Mouse (Mus musculus): ENCODE measurements around the gene Rbm4. TPM values are rescaled to one million over a fixed set of nuclear protein-coding genes. Genes with fewer than 3 reads are reported as not detected.

The Rbm4 gene
- total and polyA plus RNA-seq, 2 experiments, result 25.7 to 58.4 TPM

- WGBS, result under 1% methylated on average over 83 of the region's 83 CpGs
- Histone ChIP-seq H3K27me3 (ENCODE audit: control insufficient read depth, insufficient read depth, low read length) (no peaks in the 10 kb centered on the region), H3K9ac (ENCODE audit: low read depth, low read length) (peak within 1 kb of the TSS; percentile 82), H3K36me3 (ENCODE audit: control insufficient read depth, insufficient read depth, low read length) (no peaks in the 10 kb centered on the region), H3K4me1 (ENCODE audit: control insufficient read depth, insufficient read depth, low read length) (peaks cover 17% of the 10 kb centered on the region), H3K79me2 (ENCODE audit: control insufficient read depth, insufficient read depth, low read length) (peaks cover 31% of the 10 kb centered on the region; the same call in 1 of the 2 replicates), H3K4me3 (ENCODE audit: insufficient read depth, low read depth, low read length) (peak within 1 kb of the TSS; percentile 77), H3K27ac (replicated peaks; ENCODE audit: insufficient read depth, low read depth, low read length) (peak within 1 kb of the TSS; percentile 84)
- TF ChIP-seq CTCF (IDR thresholded peaks at IDR 0.05; ENCODE audit: low read depth, low read length) (no peak), POLR2A (IDR thresholded peaks at IDR 0.05; ENCODE audit: extremely low read depth, insufficient read depth, low read length) (peak; percentile 96)
- DNase-seq (ENCODE audit: extremely low read depth, low read depth, low spot score), result peak; percentile 95
Measured at GRCm38 (mm10) chr19:4811063-4811908, 17.6 kb upstream of the Rbm4 start, which contains the start of the genes Gm21992 and Rbm14. Gene Gm21992, minus strand, starts transcription at chr19:4811612. Gene Rbm14, minus strand, starts transcription at chr19:4811634.

- peaks cover 31% of the 10 kb centered on the region; the same call in 1 of the 2 replicates for H3K79me2 ChIP-seq (ENCODE audit: control insufficient read depth, insufficient read depth, low read length)
- peak overlapping the region; percentile 84 for H3K27ac ChIP-seq (replicated peaks; ENCODE audit: insufficient read depth, low read depth, low read length)
- peaks cover 17% of the 10 kb centered on the region for H3K4me1 ChIP-seq (ENCODE audit: control insufficient read depth, insufficient read depth, low read length)
- DNase-seq (ENCODE audit: extremely low read depth, low read depth, low spot score), result no peak
- peak overlapping the region; percentile 65 for H3K4me3 ChIP-seq (ENCODE audit: insufficient read depth, low read depth, low read length)
- no peak for TF ChIP-seq CTCF (IDR thresholded peaks at IDR 0.05; ENCODE audit: low read depth, low read length)
- 0 out of 2 replicates have a peak, but pooled peaks have one; percentile 18 for TF ChIP-seq POLR2A (IDR thresholded peaks at IDR 0.05; ENCODE audit: extremely low read depth, insufficient read depth, low read length)
- under 1% methylated on average over 17 of the region's 17 CpGs for WGBS
- no peaks in the 10 kb centered on the region for H3K27me3 ChIP-seq (ENCODE audit: control insufficient read depth, insufficient read depth, low read length)
- H3K36me3 ChIP-seq (ENCODE audit: control insufficient read depth, insufficient read depth, low read length), result no peaks in the 10 kb centered on the region
- peak overlapping the region; percentile 81 for H3K9ac ChIP-seq (ENCODE audit: low read depth, low read length)
Measured at GRCm38 (mm10) chr19:4810746-4811062, 17.0 kb upstream of the Rbm4 start.

- peaks cover 17% of the 10 kb centered on the region for H3K4me1 ChIP-seq (ENCODE audit: control insufficient read depth, insufficient read depth, low read length)
- no peak for TF ChIP-seq POLR2A (IDR thresholded peaks at IDR 0.05; ENCODE audit: extremely low read depth, insufficient read depth, low read length)
- no peak for TF ChIP-seq CTCF (IDR thresholded peaks at IDR 0.05; ENCODE audit: low read depth, low read length)
- DNase-seq (ENCODE audit: extremely low read depth, low read depth, low spot score), result no peak
- peak overlapping the region; percentile 65 for H3K4me3 ChIP-seq (ENCODE audit: insufficient read depth, low read depth, low read length)
- no peaks in the 10 kb centered on the region for H3K27me3 ChIP-seq (ENCODE audit: control insufficient read depth, insufficient read depth, low read length)
- H3K36me3 ChIP-seq (ENCODE audit: control insufficient read depth, insufficient read depth, low read length), result no peaks in the 10 kb centered on the region
- H3K9ac ChIP-seq (ENCODE audit: low read depth, low read length), result peak overlapping the region; percentile 81
- peaks cover 31% of the 10 kb centered on the region; the same call in 1 of the 2 replicates for H3K79me2 ChIP-seq (ENCODE audit: control insufficient read depth, insufficient read depth, low read length)
- peak overlapping the region; percentile 84 for H3K27ac ChIP-seq (replicated peaks; ENCODE audit: insufficient read depth, low read depth, low read length)
- under 1% methylated on average over 14 of the region's 14 CpGs for WGBS
Measured at GRCm38 (mm10) chr19:4810309-4810708, 16.6 kb upstream of the Rbm4 start.

GRCm38 (mm10) chr19:4803283-4803682 lies 9.6 kb upstream of the Rbm4 start:
- no peak for TF ChIP-seq CTCF (IDR thresholded peaks at IDR 0.05; ENCODE audit: low read depth, low read length)
- TF ChIP-seq POLR2A (IDR thresholded peaks at IDR 0.05; ENCODE audit: extremely low read depth, insufficient read depth, low read length), result no peak
- Histone ChIP-seq H3K27me3 (ENCODE audit: control insufficient read depth, insufficient read depth, low read length) (no peaks in the 10 kb centered on the region), H3K9ac (ENCODE audit: low read depth, low read length) (no peak overlapping the region), H3K4me3 (ENCODE audit: insufficient read depth, low read depth, low read length) (no peak overlapping the region), H3K79me2 (ENCODE audit: control insufficient read depth, insufficient read depth, low read length) (peaks cover 63% of the 10 kb centered on the region), H3K4me1 (ENCODE audit: control insufficient read depth, insufficient read depth, low read length) (peaks cover 19% of the 10 kb centered on the region), H3K36me3 (ENCODE audit: control insufficient read depth, insufficient read depth, low read length) (peaks cover 28% of the 10 kb centered on the region), H3K27ac (replicated peaks; ENCODE audit: insufficient read depth, low read depth, low read length) (no peak overlapping the region)
- DNase-seq (ENCODE audit: extremely low read depth, low read depth, low spot score), result no peak
- 91% methylated on average over 10 of the region's 10 CpGs for WGBS

- Histone ChIP-seq H3K4me1 (ENCODE audit: control insufficient read depth, insufficient read depth, low read length) (peaks cover 15% of the 10 kb centered on the region), H3K27me3 (ENCODE audit: control insufficient read depth, insufficient read depth, low read length) (no peaks in the 10 kb centered on the region), H3K9ac (ENCODE audit: low read depth, low read length) (no peak overlapping the region), H3K79me2 (ENCODE audit: control insufficient read depth, insufficient read depth, low read length) (peaks cover 59% of the 10 kb centered on the region), H3K27ac (replicated peaks; ENCODE audit: insufficient read depth, low read depth, low read length) (no peak overlapping the region), H3K4me3 (ENCODE audit: insufficient read depth, low read depth, low read length) (no peak overlapping the region), H3K36me3 (ENCODE audit: control insufficient read depth, insufficient read depth, low read length) (peaks cover 28% of the 10 kb centered on the region)
- no peak for TF ChIP-seq POLR2A (IDR thresholded peaks at IDR 0.05; ENCODE audit: extremely low read depth, insufficient read depth, low read length)
- no peak for TF ChIP-seq CTCF (IDR thresholded peaks at IDR 0.05; ENCODE audit: low read depth, low read length)
- DNase-seq (ENCODE audit: extremely low read depth, low read depth, low spot score), result no peak
- 98% methylated on average over 7 of the region's 7 CpGs for WGBS
Measured at GRCm38 (mm10) chr19:4802691-4803091, 9.0 kb upstream of the Rbm4 start.

GRCm38 (mm10) chr19:4799083-4799482 lies 5.4 kb upstream of the Rbm4 start:
- peaks cover 61% of the 10 kb centered on the region for H3K79me2 ChIP-seq (ENCODE audit: control insufficient read depth, insufficient read depth, low read length)
- no peak for DNase-seq (ENCODE audit: extremely low read depth, low read depth, low spot score)
- H3K4me3 ChIP-seq (ENCODE audit: insufficient read depth, low read depth, low read length), result no peak overlapping the region
- 82% methylated on average over 5 of the region's 5 CpGs for WGBS
- no peak overlapping the region for H3K9ac ChIP-seq (ENCODE audit: low read depth, low read length)
- peaks cover 28% of the 10 kb centered on the region for H3K36me3 ChIP-seq (ENCODE audit: control insufficient read depth, insufficient read depth, low read length)
- no peak overlapping the region for H3K27ac ChIP-seq (replicated peaks; ENCODE audit: insufficient read depth, low read depth, low read length)
- H3K27me3 ChIP-seq (ENCODE audit: control insufficient read depth, insufficient read depth, low read length), result no peaks in the 10 kb centered on the region
- TF ChIP-seq CTCF (IDR thresholded peaks at IDR 0.05; ENCODE audit: low read depth, low read length), result no peak
- TF ChIP-seq POLR2A (IDR thresholded peaks at IDR 0.05; ENCODE audit: extremely low read depth, insufficient read depth, low read length), result no peak
- peaks cover 20% of the 10 kb centered on the region for H3K4me1 ChIP-seq (ENCODE audit: control insufficient read depth, insufficient read depth, low read length)
